Mouse (Mus musculus) heart, postnatal 0 days (tissue): ENCODE results near the gene Ppp1r32. TPM values are rescaled to one million over a fixed set of nuclear protein-coding genes. Genes with fewer than 3 reads are reported as not detected.
A peak's percentile ranks its signal among the peaks of the same experiment; 100 is the strongest.

Experiments used
- ATAC-seq: fragments of 200-750 bp; cut with Nextera tagmentation; 2 replicates; pipeline ENCODE4 v1.8.0; 2017; ENCODE audit warnings: low read depth, moderate number of reproducible peaks, moderate library complexity; ENCODE audit not compliant: insufficient read depth
- DNase-seq: peaks from one replicate; pipeline ENCODE4 v3.0.0-alpha.2; 2016; ENCODE audit warnings: low spot score
- H3K27ac ChIP-seq: fragments of 300-500 bp; sonication (generic); 2 replicates; pipeline ENCODE4 v1.5.1; 2014; ENCODE audit warnings: low read depth, mild to moderate bottlenecking
- H3K27me3 ChIP-seq: fragments of 300-500 bp; sonication (generic); 2 replicates; pipeline ENCODE4 v1.6.1; 2014; ENCODE audit warnings: low read length, mixed read lengths; ENCODE audit not compliant: control insufficient read depth, insufficient read depth
- H3K36me3 ChIP-seq: fragments of 300-500 bp; sonication (generic); replicated peaks from 2 replicates; pipeline ENCODE4 v1.6.1; 2014; ENCODE audit warnings: low read length, mixed read lengths; ENCODE audit not compliant: control insufficient read depth, insufficient read depth
- H3K4me1 ChIP-seq: fragments of 300-500 bp; sonication (generic); 2 replicates; pipeline ENCODE4 v1.6.1; 2014; ENCODE audit warnings: antibody characterized with exemption; ENCODE audit not compliant: control insufficient read depth, insufficient read depth
- H3K4me2 ChIP-seq: fragments of 300-500 bp; sonication (generic); 2 replicates; pipeline ENCODE4 v1.6.1; 2014; ENCODE audit warnings: low read depth, mild to moderate bottlenecking, low read length, moderate library complexity
- H3K4me3 ChIP-seq: fragments of 300-500 bp; sonication (generic); 2 replicates; pipeline ENCODE4 v1.5.1; 2014; ENCODE audit warnings: low read depth, low read length
- H3K9ac ChIP-seq: fragments of 300-500 bp; sonication (generic); replicated peaks from 2 replicates; pipeline ENCODE4 v1.6.1; 2014; ENCODE audit warnings: low read depth, low read length, mixed read lengths
- H3K9me3 ChIP-seq: fragments of 300-500 bp; sonication (generic); replicated peaks from 2 replicates; pipeline ENCODE4 v1.6.1; 2016; ENCODE audit warnings: low read length; ENCODE audit not compliant: control insufficient read depth
- CTCF ChIP-seq: IDR thresholded peaks from 2 replicates; pipeline ENCODE4 v1.5.1; 2016; ENCODE audit warnings: antibody characterized with exemption, control low read depth, low read depth
- EP300 ChIP-seq: IDR thresholded peaks from 2 replicates; pipeline ENCODE4 v1.6.1; 2016; ENCODE audit warnings: antibody characterized with exemption, low read depth
- WGBS: fragments of 180-500 bp; shearing (Covaris S2); extraction: QIAGEN DNeasy Blood & Tissue Kit; methylation state at CpG from one replicate; pipeline ENCODE4 v1.1.7; 2014; 5-methylcytosine and 5-hydroxymethylcytosine counted together
- polyA plus RNA-seq: library from polyadenylated mRNA; unstranded; fragments of >200 nt; fragmentation: Nextera tagmentation; extraction: Ambion mirVana; gene quantifications from 2 replicates; pipeline ENCODE4 v1.2.1, GENCODE M21; 2015
- total RNA-seq: library from RNA; depleted of rRNA; stranded (reverse); fragments of >200 nt; gene quantifications from 2 replicates; pipeline ENCODE4 v1.2.3, GENCODE M21; 2014; ENCODE audit warnings: low replicate concordance

The Ppp1r32 gene
- total and polyA plus RNA-seq, 2 experiments from 2014 or later = 0.14 TPM; not detected in 1

- 51% methylated on average over 6 of the region's 6 CpGs for WGBS
- DNase-seq = no peak
Observed at GRCm38 (mm10) chr19:10449190-10449589, 33.5 kb downstream of the Ppp1r32 start.

DNA sequence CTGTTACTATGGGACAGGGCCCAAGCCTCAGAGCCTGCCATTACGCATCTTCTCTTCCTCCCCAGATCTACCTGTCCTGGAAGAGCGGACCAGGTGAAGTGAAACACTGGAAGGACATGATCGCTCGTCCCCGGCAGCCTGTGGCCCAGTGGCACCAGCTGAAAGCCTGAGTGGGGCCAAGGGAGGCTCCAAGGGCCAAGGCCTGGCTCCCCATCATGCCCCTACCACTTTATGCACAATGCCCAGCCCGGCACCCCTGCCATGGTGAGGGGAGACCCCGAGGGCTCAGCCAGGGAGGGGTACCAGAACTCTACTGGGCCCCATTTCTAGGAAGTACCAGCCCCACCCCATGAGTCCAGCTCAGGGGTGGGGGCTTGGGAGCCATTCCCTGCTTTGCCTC lies 34.5 kb downstream of the Ppp1r32 start:
- ATAC-seq (no peak), DNase-seq (no peak)
- Histone ChIP-seq H3K4me3 (no peak overlapping the region), H3K36me3 (no peaks in the 10 kb centered on the region), H3K27ac (no peak overlapping the region), H3K27me3 (peaks cover 21% of the 10 kb centered on the region; the same call in 1 of the 2 replicates), H3K4me1 (no peaks in the 10 kb centered on the region), H3K9ac (no peak overlapping the region), H3K9me3 (no peaks in the 10 kb centered on the region), H3K4me2 (no peak overlapping the region)
- 97% methylated on average over 7 of the region's 7 CpGs for WGBS
- TF ChIP-seq EP300 (no peak), CTCF (no peak)

More at GRCm38 (mm10) chr19:10449190-10449589, 33.5 kb downstream of the Ppp1r32 start:
- TF ChIP-seq CTCF = no peak
- TF ChIP-seq EP300 = no peak
- Histone ChIP-seq H3K9me3 (no peaks in the 10 kb centered on the region), H3K36me3 (no peaks in the 10 kb centered on the region), H3K4me2 (no peak overlapping the region), H3K27me3 (peaks cover 29% of the 10 kb centered on the region), H3K9ac (no peak overlapping the region), H3K4me1 (no peaks in the 10 kb centered on the region), H3K4me3 (no peak overlapping the region), H3K27ac (no peak overlapping the region)
- ATAC-seq = no peak

- ATAC-seq (no peak), DNase-seq (no peak)
- Histone ChIP-seq H3K4me2 (no peak overlapping the region), H3K36me3 (no peaks in the 10 kb centered on the region), H3K9me3 (no peaks in the 10 kb centered on the region), H3K9ac (no peak overlapping the region), H3K27ac (no peak overlapping the region), H3K4me3 (no peak overlapping the region), H3K4me1 (no peaks in the 10 kb centered on the region), H3K27me3 (peaks cover 7% of the 10 kb centered on the region; the same call in 1 of the 2 replicates)
- WGBS = 66% methylated on average over 15 of the region's 15 CpGs
- TF ChIP-seq CTCF (no peak), EP300 (no peak)
Observed at GRCm38 (mm10) chr19:10444685-10445369, 37.9 kb downstream of the Ppp1r32 start.

- Histone ChIP-seq H3K4me3 (no peak overlapping the region), H3K9me3 (no peaks in the 10 kb centered on the region), H3K36me3 (no peaks in the 10 kb centered on the region), H3K4me1 (peaks cover 18% of the 10 kb centered on the region), H3K27ac (no peak overlapping the region), H3K4me2 (no peak overlapping the region), H3K27me3 (no peaks in the 10 kb centered on the region), H3K9ac (no peak overlapping the region)
- TF ChIP-seq CTCF = peak; percentile 35
- TF ChIP-seq EP300 = no peak
- DNase-seq = no peak
- 68% methylated on average over 1 of the region's 1 CpGs for WGBS
- no peak for ATAC-seq
Observed at GRCm38 (mm10) chr19:10437521-10437920, 45.2 kb downstream of the Ppp1r32 start.

GRCm38 (mm10) chr19:10436726-10437125 lies 46.0 kb downstream of the Ppp1r32 start:
- DNase-seq (no peak), ATAC-seq (no peak)
- no peak overlapping the region for H3K4me2 ChIP-seq
- no peaks in the 10 kb centered on the region for H3K9me3 ChIP-seq
- no peak for TF ChIP-seq EP300
- TF ChIP-seq CTCF = no peak
- 33% methylated on average over 1 of the region's 1 CpGs for WGBS
- H3K4me3 ChIP-seq = no peak overlapping the region
- no peaks in the 10 kb centered on the region for H3K36me3 ChIP-seq
- no peak overlapping the region for H3K27ac ChIP-seq
- no peaks in the 10 kb centered on the region for H3K27me3 ChIP-seq
- peaks cover 18% of the 10 kb centered on the region for H3K4me1 ChIP-seq
- no peak overlapping the region for H3K9ac ChIP-seq

GRCm38 (mm10) chr19:10435908-10436307 lies 46.8 kb downstream of the Ppp1r32 start:
- WGBS = 24% methylated on average over 3 of the region's 3 CpGs
- H3K27ac ChIP-seq = no peak overlapping the region
- no peak overlapping the region for H3K9ac ChIP-seq
- DNase-seq = peak; percentile 69
- no peaks in the 10 kb centered on the region for H3K36me3 ChIP-seq
- H3K9me3 ChIP-seq = no peaks in the 10 kb centered on the region
- peaks cover 18% of the 10 kb centered on the region for H3K4me1 ChIP-seq
- H3K27me3 ChIP-seq = no peaks in the 10 kb centered on the region
- no peak overlapping the region for H3K4me2 ChIP-seq
- no peak overlapping the region for H3K4me3 ChIP-seq
- ATAC-seq = peak; percentile 15; the same call in 1 of the 2 replicates
- TF ChIP-seq EP300 (no peak), CTCF (peak; percentile 80)
